Mouse (Mus musculus): ENCODE data around the gene 1700023F06Rik.
"Not testable (repeated sequence)": the region's sequence is repeated elsewhere in the genome, so short reads cannot be mapped to it uniquely, and the experiment has no call there.

1700023F06Rik gene

GRCm38 (mm10) chr11:103222718-103223117, 14.4 kb upstream of the 1700023F06Rik start:
- not testable (repeated sequence) for DNase-seq (ENCODE audit: low spot score)

GRCm38 (mm10) chr11:103221437-103221836, 13.1 kb upstream of the 1700023F06Rik start:
- DNase-seq (ENCODE audit: low spot score) = no peak

DNA sequence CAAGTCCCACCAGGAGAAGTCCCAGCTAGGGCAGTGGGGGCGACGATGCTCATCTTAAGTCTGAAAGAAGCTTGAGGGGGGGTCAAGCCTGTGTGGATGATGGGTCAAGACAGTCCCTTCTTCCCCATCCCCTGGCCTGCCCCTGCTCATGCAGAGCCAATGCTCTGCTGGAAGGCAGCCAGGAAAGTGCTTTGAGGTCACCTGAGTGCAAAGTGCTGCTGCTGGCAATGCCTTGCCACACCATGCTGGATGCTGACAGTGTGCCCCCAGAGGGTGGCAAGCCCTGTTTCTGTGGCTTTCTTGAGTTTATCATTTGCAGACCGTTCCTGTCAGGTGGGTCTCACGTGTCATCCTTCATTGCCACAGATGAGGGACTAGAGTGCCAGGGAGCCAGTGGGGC, 11.6 kb upstream of the 1700023F06Rik start:
- no peak for DNase-seq (ENCODE audit: low spot score)

GRCm38 (mm10) chr11:103219259-103219658, 10.9 kb upstream of the 1700023F06Rik start:
- DNase-seq (ENCODE audit: low spot score) = no peak

DNA sequence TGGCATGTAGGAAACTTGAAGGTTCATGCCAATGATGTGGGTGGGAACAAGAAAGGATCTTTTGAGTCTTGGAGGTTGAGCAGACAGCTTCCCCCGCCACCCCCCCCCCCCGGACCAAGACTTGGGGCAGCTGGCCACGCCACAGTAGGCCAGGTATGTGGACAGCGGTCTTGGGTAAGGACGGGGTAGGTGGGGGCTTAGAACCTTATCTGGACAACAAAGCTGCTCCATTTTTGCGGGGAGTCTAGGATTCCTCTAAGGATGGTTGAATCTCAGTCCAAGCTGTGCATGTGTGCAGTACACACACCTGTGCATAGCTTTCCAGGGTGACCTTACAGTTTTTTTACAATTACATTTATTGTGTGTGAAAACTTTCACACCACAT, 10.2 kb upstream of the 1700023F06Rik start:
- DNase-seq (ENCODE audit: low spot score) = no peak

- peak; percentile 65 for DNase-seq (ENCODE audit: low spot score)
Measured at GRCm38 (mm10) chr11:103217790-103218516, 9.6 kb upstream of the 1700023F06Rik start, which contains the start of gene Spata32. Gene Spata32 (minus strand): TSS chr11:103218432.

DNA sequence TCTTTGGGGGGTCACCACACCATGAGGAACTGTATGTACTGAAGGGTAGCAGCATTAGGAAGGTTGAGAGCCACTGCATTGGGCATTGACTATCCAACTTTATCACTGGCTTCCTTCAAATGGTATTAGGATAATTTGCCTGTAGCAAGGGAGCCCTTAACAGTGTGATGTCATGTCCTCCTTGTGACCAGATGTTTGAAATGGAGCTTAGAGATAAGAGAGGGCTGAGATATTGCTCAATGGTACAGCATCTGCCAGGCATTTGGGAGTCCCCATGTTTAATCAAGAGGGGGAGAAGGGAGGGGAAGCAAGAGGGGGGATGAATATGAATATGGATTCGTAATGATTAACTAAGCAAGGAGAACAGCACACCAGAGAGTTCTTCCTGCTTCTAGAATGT, 7.0 kb upstream of the 1700023F06Rik start:
- DNase-seq (ENCODE audit: low spot score) = no peak

DNA sequence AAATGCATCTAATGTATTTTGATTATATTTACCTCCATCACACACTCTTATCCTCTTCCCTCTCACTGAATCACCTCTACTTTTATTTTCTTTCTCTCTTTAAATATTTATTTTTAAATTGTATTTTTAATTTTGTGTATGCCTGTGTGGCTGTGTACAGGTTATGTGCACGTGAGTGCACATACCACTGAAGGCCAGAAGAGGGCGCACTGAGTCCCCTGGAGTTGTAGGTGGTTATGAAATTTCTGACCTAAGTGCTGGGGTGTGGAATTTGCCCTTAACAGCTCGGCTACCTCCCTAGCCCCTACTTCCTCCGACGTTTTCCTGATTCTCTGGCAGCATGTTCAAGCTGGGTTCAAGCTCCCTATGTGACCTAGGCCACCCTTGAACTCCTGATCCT, 5.4 kb upstream of the 1700023F06Rik start:
- DNase-seq (ENCODE audit: low spot score) = no peak

GRCm38 (mm10) chr11:103210291-103210690, 1.9 kb upstream of the 1700023F06Rik start:
- DNase-seq (ENCODE audit: low spot score) = no peak

DNA sequence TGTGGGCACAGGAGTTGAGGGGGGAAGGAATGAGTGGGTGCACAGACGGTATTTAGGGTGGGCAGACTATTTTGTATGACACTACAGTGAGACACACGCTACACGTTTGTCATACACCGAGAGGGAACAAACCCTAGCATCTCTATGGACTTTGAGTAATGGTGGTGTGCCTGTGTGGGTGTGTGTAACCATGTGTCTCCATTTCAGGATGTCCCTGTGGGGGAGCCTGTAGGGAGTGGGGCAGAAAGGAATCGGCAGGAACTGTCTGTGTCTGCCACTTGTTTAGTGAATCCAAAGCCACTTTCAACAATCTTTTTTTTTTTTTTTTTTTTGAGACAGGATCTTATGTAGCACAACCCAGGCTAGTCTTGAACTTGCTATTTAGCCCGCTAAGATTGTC, 2.2 kb downstream of the 1700023F06Rik start:
- DNase-seq (ENCODE audit: low spot score) = no peak

DNA sequence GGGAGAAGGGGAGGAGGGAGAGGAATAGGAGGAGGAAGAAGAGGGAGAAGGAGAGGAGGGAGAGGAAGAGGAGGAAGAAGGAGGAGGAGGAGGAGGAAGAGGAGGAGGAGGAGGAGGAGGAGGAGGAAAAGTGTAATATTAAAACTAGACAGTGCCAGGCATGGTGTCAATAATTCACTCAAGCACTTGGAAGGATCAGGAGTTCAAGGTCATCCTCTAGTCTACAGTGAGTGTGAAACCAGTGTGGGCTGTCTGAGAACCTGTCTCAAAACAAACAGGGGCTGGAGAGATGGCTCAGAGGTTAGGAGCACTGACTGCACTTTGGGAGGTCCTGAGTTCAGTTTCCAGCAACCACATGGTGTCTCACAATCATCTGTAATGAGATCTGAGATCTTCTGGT, 6.0 kb downstream of the 1700023F06Rik start:
- no peak for DNase-seq (ENCODE audit: low spot score)

- peak; percentile 70 for DNase-seq (ENCODE audit: low spot score)
Measured at GRCm38 (mm10) chr11:103201664-103202063, 6.7 kb downstream of the 1700023F06Rik start.

DNA sequence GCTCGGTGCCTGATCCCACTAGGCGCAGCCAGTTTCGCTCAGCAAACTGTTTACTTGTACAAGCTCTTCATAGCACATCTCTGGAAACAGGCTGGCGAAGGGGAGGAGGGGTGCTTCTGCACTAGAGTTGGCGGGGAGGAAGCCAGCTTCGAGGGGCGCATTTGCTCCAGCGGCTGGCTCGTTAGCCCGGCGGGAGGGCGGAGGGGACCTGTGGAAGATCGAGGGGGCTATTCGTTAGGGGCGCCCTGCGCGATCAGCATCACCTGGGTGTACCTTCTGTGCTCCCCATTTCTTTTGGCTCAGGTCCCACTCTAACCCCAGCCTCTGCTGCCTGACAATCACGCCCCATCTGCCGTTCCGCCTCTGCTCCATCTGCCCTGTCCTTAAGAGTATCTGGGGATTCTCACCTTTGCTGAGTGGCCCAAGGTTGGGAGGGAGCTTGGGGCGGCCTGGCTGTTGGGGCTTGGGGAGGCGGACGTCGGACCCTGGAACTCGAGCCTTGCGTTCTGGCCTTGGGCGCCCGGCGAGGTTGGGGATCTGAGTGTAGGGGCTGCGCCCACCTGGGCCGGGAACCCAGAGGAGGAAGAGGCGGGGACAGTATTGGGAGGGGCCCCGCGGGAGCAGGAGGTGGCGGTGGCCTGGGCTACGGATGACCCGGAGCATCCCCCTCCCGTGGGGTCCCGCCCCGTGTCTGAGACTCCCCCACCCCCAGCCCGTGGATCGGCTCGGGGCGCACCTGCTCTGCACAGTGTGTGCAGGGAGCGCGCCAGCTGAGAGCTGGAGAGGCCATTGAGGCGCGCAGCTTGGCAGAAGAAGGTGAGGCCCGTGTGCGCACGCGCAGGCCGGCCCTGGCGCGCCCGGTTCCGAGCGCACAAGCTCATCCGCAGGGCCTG, 9.2 kb downstream of the 1700023F06Rik start:
- peak; percentile 82 for DNase-seq (ENCODE audit: low spot score)

- no peak for DNase-seq (ENCODE audit: low spot score)
Measured at GRCm38 (mm10) chr11:103198339-103198738, 10.0 kb downstream of the 1700023F06Rik start.

DNA sequence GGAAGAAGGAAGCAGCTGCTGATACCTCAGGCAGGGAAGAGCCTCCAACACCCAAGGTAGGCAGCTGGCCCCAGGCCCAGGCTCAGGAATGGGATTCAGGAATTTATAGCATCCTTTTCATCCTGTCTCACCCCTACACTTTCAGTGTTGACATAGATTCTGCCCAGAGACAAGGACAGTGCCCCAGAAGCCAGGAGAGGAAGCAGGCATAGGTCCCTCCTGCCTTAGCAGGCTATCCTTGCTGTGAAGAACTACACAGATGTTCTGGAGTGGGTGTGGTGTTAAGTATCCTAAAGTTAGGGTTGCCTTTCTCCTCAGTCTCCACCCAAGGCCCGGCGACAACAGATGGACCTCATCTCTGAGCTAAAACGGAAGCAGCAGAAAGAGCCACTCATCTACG, 11.0 kb downstream of the 1700023F06Rik start:
- DNase-seq (ENCODE audit: low spot score) = no peak

DNA sequence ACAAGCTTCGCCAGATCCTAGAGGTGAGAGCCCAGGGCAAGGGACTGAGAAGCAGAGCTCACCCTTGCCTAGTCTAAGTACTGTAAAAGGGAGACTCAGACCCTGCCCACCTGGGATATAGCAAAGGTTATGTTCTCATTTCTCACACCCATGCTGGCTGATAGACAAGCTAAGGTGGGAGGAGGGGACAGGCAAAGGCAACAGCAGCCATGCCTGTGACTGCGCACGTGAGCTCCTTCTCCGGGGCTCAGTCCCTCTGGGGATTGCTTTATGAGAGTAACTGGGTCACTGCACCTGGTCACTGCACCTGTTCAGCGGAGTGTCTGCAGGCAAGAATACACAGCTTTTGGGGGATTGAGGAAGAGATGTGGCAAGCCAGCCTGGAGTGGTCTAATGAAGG, 12.7 kb downstream of the 1700023F06Rik start:
- no peak for DNase-seq (ENCODE audit: low spot score)

DNA sequence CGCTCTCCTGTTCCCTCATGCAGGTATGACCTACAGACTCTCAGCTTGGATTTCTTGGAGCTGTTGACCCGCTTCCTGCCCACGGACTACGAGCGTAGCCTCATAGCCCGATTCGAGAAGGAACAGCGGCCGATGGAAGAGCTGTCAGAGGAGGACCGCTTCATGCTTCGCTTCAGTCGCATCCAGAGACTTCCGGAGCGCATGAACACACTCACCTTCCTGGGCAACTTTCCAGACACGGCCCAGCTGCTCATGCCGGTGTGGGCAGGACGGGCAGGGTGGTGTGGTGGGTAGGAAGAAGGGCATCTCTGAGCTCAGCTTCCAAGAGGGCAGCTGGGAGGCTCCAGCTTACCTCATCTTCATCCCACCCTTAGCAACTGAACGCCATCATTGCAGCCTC, 13.1 kb downstream of the 1700023F06Rik start:
- DNase-seq (ENCODE audit: low spot score) = no peak

DNA sequence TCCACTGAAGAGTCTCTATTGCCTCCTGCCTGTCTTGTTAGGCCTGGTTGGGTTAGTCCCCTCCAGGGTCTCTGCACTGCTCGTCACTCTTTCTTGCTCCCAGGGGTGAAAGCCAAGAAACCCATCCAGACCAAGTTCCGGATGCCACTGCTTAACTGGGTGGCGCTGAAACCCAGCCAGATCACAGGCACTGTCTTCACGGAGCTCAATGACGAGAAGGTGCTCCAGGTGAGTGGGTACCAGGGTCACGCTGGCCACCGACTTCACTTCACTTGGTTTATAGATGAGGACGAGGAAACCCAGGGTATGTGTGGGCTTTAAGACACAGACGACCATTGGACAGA, 14.6 kb downstream of the 1700023F06Rik start:
- DNase-seq (ENCODE audit: low spot score) = no peak

DNA sequence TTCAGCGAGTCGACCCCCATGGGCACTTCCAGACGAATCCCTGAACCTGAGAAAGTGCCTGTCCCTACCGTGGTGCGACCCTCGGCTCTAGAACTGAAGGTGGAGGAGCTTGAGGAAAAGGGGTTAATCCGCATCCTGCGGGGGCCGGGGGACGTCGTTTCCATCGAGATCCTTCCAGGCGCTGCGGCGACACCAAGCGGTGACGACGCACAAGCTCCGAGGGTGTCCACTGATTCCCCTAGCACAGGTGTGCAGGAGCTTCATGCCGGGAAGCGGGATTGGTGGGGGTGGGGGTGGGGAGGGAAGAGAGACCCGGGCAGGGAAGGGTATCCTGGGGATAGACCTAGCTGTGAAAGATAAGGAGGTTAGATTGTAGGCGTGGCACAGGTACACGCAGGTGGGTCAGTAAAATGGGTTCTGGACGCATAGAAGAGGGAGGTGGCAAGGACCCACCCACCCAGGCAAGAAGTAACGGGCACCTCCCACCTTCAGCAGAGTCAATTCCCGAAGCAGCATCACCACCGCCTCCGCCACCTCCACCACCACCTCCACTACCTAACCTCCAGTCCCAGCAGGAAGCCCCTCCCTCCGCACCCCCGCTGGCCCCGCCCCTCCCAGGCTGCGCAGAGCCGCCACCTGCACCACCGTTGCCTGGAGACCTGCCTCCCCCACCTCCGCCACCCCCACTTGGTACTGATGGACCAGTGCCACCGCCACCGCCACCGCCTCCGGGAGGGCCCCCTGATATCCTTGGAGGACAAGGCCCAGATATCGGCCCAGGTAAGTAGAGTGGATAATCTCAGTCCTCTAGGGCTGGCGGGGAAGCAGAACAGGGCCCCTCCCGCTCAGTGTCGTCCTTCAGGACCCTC, 15.2 kb downstream of the 1700023F06Rik start:
- peak; percentile 74 for DNase-seq (ENCODE audit: low spot score)

DNA sequence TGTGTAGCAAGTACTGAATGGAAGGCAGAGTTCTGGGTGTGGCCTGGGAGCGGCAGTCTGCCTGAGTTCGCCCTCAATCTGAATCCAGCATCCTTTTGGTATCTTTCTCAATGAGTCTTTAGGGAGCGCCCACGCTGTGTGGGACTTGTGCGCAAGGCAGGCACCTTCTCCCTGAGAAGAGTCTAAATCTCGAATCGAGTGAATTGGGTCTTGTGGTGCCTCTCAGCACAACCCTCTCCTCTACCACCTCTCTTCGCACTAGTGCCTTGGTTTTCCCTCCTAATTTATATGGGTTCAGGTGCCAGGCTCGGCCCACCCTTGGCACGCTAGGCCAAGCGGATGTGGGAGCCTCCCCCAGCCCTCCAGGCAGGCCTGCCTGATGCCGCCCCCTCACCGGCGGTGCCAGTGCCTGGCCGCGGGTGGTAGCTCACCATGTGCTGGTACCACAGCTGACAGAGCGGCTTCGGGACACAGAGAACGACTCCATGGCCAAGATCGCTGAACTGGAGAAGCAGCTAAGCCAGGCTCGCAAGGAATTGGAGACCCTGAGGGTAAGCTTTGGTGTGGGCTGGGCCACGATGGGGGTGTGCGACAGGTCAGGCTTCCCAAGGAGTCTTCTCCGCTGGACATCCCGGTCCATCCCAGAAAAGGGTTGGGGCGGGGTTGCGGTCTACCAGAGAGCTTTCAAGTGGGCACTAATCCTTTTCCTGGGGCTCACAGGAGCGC, 16.0 kb downstream of the 1700023F06Rik start:
- DNase-seq (ENCODE audit: low spot score) = peak; percentile 75

DNA sequence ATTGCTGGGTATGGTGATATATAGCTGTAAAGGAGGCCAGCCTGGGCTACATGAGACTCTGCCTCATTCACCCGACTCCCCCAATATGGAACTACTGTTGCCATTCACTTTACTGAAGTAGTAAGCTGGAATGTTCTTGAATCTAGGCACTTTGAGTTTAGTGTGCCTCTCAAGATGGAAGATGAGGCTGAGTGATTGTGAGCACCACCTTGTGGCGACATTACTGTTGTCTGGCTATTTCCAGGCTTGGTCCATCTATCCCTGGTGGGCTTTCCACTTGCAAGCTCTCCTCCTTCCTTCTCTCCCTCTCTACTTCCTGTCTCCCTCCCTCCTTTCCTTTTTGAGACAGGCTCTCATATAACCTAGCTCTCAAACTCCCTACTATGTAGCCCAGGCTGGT, 23.5 kb downstream of the 1700023F06Rik start:
- DNase-seq (ENCODE audit: low spot score) = peak; percentile 62

- no peak for DNase-seq (ENCODE audit: low spot score)
Measured at GRCm38 (mm10) chr11:103181911-103182310, 26.4 kb downstream of the 1700023F06Rik start.

All from layer of hippocampus, adult 11-12 months (tissue).